Mouse (Mus musculus) heart, adult 10 weeks (tissue): Measurements from ENCODE around the gene Rpl39l. TPM values are rescaled to one million over a fixed set of nuclear protein-coding genes. Genes with fewer than 3 reads are reported as not detected.

Source experiments
- polyA plus RNA-seq: library from polyadenylated mRNA; stranded (reverse); fragments of 350-450 nt; fragmentation: Illumina TruSeq; extraction: RNeasy Lipid Tissue Mini Kit (QIAGEN cat#74804); gene quantifications from one replicate; pipeline ENCODE4 v1.2.3, GENCODE M21; 2014; ENCODE audit warnings: low read depth, low replicate concordance

Gene Rpl39l
- not detected for polyA plus RNA-seq

GRCm38 (mm10) chr16:10170005-10170404 lies at the start of gene Rpl39l:
Rpl39l (plus strand) TSS chr16:10170226.

DNA sequence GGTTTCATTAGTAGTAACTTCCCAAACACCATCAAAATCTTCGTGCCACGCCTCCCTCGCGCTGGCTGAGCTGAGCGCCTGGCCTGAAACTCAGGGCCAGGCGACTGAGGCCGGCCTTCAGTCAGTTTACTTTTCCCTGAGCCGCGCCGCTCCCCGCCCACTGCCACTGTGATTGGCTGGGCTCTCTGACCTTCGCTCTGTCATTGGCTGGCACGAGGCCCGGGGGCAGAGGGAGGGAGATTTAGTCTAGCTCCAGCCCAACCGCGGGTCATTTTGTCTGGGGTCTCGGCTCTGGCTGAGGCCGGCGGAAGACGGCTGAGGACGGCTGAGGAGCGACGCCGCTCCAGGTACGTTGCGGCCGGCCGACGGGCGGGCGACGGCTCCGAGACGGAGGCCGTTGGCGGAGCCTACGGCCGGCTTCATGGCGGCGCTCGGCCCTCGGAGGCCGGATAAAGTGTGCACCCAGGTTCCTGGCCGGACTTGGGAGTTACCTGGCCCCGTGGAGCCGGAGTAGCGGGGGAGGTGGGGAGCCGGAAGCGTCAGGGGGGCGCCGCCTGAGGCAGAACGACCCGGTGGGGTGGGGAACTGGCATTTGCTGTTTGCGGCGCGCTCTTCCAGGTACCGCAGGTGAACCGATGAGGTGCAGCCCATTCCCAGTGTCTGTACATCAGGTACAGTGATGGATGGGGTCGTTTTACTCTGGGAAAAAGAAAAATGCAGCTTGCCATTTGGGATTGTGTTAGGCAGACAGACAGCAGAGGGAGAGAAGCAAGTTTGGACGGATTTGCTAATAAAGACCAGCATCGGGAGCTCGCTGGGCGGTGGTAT lies 22.9 kb downstream of the Rpl39l start, which contains the start of gene Atf7ip2:
Gene Atf7ip2 (plus strand): TSS at position 34 of the 828 bp plus-strand sequence.

Other genes with a start within 250 kb of the Rpl39l start
- not detected for gene Grin2a, start 174.7 kb upstream of the Rpl39l start, polyA plus RNA-seq
- gene Atf7ip2, start 22.5 kb downstream of the Rpl39l start, polyA plus RNA-seq = not detected
- gene Emp2, start 143.7 kb downstream of the Rpl39l start, polyA plus RNA-seq = 50.1 TPM
- not detected for gene Tekt5, start 225.3 kb downstream of the Rpl39l start, polyA plus RNA-seq
- gene Nubp1, start 241.7 kb downstream of the Rpl39l start, polyA plus RNA-seq = 10.9 TPM